Mouse (Mus musculus) left cerebral cortex, adult 18-20 months (tissue): ENCODE data around the gene Arsg. TPM values are rescaled to one million over a fixed set of nuclear protein-coding genes. Genes with fewer than 3 reads are reported as not detected.

Experiments
- DNase-seq, 2 experiments: peaks; one replicate each; pipeline ENCODE4 v3.0.0; 2021 to 2022; ENCODE audit warnings: low spot score in 2 of 2, mixed read lengths in 1 of 2
- total RNA-seq, 2 experiments: library from RNA; stranded (reverse); gene quantifications; 2 replicates each; pipeline ENCODE4 v1.2.3; 2021

Arsg gene
- total RNA-seq, 2 experiments from 2014 or later = 12.0 to 14.7 TPM

DNA sequence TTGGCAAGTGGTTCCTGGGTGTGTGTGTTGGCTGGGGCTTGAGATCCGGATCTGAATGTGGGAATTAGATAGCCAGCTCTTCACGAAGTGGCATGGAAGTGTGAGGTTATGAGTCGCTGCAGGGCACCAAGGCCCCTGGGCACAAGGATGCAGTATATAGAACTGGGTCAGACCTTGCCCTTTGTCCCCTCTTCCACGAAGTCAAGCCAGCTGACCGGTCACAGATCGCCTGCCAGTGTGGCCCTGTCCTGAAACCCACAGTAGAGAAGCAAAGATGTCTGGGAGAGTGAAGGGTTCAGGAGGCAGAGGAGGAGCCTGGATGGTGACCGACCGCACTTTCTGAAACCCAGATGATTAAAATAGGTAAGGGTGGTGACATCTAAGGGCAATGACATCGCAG lies 70.3 kb downstream of the Arsg start:
- DNase-seq = no peak

GRCm38 (mm10) chr11:109544432-109544831 lies 71.3 kb downstream of the Arsg start:
- DNase-seq = no peak

DNA sequence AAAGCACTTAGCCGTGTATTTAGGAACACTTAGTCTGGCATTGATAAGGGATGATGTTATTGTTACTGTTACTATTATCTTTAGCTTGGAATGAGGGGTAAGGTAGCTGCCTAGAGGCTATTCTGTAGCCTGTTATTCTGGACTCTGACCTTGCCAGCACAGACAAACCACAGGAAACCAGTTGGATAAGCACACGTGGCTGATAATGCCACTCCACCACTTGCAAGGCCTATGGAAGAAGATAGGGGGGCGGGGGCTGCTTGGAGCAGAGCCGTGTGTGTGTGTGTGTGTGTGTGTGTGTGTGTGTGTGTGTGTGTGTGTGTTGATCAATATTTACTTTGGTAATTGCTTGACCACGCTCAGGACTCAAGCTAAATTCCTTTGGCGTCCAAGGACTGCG lies 72.1 kb downstream of the Arsg start:
- no peak for DNase-seq

DNA sequence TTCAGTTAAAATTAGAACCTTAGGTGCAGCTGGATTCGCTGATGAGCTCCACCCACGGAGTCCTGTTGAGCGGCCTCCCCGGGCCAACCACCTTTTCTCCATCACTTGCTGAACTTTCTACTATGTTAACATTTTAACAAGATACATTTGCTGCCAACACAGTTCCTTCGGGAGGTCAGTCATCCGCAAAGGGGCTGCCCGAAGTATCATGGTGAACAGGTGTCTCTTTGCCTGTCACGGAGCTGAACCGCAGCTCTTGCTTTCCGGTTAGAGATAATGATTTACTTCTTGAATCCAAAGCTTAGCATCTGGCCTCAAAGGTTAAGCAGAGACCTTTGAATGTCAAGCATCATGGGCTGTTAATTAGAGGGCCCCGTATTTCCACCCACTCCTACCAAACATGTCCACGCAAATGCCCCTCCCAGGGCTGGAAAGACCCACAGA lies 72.5 kb downstream of the Arsg start:
- no peak for DNase-seq

DNA sequence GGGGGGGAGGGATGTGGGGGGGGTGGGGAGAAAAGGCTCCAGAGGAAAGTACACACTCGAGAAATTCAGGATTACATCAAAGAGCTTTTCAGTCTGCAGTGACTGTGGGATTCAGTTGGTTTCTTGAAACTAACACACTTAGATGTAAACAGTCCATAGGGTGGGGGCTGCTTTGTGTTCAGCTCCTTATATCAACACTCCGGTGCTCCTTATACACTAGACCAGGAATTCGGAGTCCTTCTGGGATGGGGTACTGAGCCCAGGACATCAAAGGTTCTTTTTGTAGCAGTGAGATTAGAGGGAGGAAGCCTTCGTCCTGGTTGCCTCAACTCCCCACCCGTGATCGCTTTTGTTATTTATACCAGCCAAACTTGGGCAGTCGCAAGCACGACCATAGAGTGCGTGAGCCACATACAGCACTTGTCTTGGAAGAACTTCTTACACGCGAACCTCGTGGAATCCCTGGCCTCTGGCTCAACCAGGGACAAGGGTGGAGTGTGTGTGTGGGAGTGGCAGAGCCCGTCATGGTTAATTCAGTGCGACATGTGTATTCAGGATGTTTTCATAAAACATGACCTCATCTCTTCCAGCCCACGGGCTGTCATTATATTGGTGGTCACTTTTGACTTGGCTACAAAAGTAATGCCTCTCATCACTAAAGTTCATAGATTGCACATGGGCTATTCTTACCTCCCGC lies 73.3 kb downstream of the Arsg start:
- no peak for DNase-seq

GRCm38 (mm10) chr11:109547652-109548051 lies 74.5 kb downstream of the Arsg start:
- DNase-seq = no peak

DNA sequence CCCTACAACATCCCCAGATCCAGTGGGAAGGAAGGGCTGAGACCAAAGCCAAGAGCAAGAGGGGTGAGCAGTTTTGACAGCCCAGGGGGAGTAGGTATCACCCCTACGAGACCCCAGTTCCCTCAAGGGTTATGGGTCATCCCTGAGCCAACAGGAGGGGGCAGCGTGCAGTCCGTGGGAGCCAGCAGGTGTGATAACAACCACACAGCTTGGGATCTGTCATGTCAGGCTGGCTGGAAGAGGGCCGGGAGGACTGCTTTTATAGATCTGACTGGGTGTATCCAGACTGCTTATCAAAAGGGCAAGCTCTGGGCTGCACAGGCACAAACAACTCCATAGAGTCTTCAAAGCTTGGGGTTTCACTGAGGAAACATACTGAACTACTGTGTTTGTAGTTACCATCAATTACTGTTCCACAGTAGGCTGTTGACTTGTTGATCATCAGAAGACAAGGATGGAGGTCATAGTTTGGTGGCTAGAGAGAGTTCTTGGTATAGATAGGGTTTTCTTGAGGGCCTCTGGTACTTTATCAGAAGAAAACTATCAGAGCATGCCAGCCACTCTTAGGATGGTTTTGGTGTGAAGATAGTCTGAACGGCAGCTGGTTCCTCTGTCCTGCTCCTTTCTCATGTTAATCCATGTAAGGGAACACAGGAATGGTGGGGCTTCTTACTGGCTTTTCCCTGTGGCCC lies 76.6 kb downstream of the Arsg start:
- DNase-seq = no peak

- no peak for DNase-seq
These were observed 80.7 kb downstream of the Arsg start for GRCm38 (mm10) chr11:109553921-109554320.

DNA sequence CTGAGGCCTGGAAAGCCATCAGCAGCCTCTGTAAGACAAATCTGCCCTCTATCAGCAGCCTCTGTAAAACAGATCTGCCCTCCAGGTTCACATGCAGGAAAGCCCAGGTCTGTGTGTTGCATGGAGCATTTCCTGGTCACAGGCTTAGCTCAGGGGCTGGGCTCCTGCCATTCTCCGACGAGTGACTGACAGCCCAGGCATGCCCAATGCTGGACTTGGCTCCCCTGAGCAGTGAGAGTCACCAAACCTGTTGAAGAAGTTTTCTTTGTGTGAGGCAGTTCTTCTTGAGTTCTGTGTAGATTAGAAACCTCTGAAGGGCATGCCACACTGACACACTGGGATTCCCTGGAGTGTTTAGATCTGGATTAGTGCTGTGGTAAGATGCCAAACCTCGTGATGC lies 81.3 kb downstream of the Arsg start:
- no peak for DNase-seq

- DNase-seq = no peak
These were observed 83.0 kb downstream of the Arsg start for GRCm38 (mm10) chr11:109556130-109556529.

- DNase-seq = no peak
These were observed 84.2 kb downstream of the Arsg start for GRCm38 (mm10) chr11:109557419-109557818.

- no peak for DNase-seq
These were observed 86.1 kb downstream of the Arsg start for GRCm38 (mm10) chr11:109559241-109559640.

GRCm38 (mm10) chr11:109560793-109561257 lies 87.7 kb downstream of the Arsg start:
- DNase-seq = no peak

DNA sequence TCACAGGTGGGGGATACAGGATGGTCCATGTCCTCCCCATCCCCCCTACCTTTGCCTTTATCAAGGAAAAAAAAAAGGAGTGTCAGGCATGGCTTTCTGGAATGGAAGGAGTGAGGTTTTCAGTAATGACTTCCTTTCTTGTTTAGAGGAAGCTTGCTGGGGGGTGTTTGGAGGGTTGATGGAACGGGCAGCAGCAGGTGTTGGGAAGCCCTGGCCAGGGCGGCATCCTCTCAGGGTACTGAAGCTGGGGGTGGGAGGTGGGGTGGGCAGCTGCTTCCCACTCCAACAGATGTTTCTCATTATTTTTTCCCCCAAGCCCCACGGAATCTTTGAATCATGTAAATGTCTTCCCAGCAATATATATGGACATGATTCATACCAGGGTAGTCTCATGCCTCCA lies 88.3 kb downstream of the Arsg start:
- DNase-seq = no peak

DNA sequence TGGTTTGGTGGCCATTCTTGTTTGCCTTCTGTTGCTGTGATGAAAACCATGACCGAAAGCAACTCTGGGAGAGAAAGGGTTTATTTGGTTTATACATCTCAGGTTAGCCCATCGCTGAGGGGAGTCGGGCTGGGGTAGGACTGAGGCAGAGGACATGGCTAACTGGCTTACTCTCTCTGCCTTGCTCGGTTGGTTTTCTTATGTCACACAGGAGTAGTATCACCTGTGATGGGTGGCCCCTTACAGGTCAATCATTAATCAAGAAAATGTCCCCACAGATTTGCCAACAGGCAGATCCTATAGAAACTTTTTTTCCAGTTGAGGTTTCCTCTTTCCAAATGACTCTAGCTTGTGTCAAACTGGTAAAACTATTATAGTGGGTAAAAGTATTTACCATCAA lies 90.5 kb downstream of the Arsg start:
- no peak for DNase-seq

DNA sequence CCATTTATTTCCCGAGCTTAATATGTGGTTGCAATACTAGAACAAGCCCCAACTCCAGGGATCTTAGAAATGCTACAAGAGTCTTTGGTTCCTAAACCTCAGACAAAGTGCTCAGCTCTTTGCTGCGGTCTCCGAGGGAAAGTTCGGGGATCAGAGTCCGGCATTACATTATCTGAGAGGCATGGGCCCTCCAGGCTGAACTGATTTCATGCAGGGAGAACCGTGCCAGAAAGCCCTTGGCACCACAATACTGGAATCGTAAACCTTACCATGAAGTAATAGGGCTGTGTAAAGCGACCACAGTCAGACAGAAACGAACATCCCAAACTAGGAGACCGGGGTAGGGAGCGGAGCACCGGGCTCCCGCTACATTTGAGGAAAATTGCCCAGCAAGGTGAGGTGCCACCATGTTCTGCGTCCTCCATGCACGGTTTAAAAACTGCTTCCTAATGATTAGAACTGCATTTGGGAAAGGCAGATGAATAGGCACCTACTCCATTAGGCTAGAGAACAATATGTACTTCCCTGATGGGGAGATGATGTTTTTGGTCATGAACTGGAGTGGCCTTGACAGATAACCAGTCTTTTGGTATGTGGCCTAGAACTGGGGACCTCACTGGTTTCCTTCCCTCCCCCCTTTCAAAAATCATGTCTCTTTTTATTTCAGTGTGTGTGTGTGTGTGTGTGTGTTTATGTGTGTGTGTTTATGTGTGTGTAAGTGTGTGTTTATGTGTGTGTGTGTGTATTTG lies 91.5 kb downstream of the Arsg start:
- no peak for DNase-seq

DNA sequence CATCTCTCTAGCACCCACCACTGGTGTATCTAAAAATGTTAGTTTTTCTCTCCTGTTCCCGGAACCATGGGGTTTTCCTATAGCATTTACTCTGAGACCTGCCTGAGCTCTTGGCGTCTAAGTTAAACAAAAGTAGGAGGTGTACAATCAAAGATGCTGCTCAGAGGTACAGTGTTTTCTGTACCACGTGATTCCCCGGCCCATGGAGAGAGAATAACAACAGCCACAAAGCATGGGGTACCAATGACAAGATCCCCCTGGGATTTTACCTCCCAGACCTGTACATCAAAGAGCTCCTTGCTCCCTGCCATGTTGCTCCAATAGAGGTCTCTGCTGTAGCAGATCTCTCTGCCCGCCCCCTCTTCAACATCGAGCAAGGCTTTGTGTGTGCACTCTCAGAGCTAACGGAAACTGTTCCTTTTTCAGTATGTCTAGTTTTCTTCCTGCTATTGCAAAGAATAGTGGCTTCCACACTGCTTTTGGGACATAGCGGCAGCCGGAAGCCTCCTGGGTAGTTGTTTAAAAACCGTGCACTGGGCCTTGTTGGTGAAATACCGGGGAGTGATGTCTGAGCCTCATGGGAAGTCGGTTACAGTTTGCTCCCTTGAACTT lies 95.9 kb downstream of the Arsg start:
- DNase-seq = no peak

- no peak for DNase-seq
These were observed 96.6 kb downstream of the Arsg start for GRCm38 (mm10) chr11:109569809-109570208.

DNA sequence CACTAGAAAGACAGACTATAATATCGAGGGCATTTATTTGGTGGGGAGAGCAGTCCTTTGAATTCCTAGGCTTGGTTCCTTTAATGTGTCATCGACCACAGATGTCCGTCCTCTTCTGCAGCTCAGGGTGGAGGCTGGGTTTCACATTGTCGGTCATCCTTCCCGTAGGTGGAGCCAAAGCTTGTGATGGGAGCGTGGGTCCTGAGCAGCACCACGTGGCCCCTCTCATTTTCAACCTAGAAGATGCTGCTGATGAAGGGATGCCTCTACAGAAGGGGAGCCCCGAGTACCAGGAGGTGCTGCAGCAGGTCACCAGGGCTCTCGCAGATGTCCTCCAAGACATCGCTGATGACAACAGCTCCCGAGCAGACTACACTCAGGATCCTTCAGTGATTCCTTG lies 98.9 kb downstream of the Arsg start:
- DNase-seq = no peak

GRCm38 (mm10) chr11:109574604-109575003 lies 101.4 kb downstream of the Arsg start:
- no peak for DNase-seq

- DNase-seq = no peak
These were observed 102.7 kb downstream of the Arsg start for GRCm38 (mm10) chr11:109575832-109576231.

GRCm38 (mm10) chr11:109578536-109578935 lies 105.4 kb downstream of the Arsg start:
- no peak for DNase-seq
